Mouse (Mus musculus): Measurements from ENCODE around the gene Nmur1. TPM values are rescaled to one million over a fixed set of nuclear protein-coding genes. Genes with fewer than 3 reads are reported as not detected.
"Not testable (repeated sequence)": the region's sequence is repeated elsewhere in the genome, so short reads cannot be mapped to it uniquely, and the experiment has no call there.

The Nmur1 gene
- total RNA-seq, 2 experiments from 2014 or later = not detected

- DNase-seq = no peak
Measured at GRCm38 (mm10) chr1:86358229-86358905, 67.7 kb downstream of the Nmur1 start.

DNA sequence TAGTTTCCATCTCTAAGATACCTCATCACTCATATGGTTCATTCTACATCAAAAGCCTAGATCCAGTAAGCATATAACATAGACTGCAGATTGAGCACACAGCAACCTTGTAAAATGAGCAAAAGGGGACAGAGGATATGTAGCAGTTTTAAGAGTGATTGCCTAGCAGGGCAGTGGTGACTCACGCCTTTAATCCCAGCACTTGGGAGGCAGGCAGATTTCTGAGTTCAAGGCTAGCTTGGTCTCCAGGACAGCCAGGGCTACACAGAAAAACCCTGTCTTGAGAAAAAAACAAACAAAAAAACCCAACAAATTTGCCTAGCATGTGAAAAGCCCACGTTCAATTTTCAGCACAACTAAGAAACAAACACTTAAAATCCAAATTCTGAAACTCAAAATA lies 71.8 kb downstream of the Nmur1 start:
- no peak for DNase-seq

DNA sequence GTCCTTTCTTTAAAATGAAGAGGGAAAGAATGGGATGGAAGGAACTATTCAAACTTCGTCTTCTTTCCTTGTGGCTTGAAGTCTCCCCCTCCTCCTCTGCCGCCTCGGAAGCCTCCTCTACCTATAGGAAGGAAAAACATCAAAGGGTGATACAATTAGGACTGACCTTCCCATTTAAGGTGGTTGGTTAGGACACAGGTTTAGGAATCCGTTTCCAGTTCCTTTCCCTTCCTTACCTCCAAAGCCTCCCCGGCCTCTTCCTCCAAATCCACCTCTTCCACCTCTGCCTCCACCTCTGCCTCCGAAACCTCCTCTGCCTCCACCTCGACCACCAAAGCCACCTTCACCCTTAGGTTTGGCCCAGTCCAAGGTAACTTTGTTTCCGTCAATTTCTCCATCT lies 75.5 kb downstream of the Nmur1 start:
- DNase-seq = no peak

- DNase-seq = no peak
Measured at GRCm38 (mm10) chr1:86349696-86350095, 76.3 kb downstream of the Nmur1 start.

- no peak for DNase-seq
Measured at GRCm38 (mm10) chr1:86349201-86349600, 76.8 kb downstream of the Nmur1 start.

DNA sequence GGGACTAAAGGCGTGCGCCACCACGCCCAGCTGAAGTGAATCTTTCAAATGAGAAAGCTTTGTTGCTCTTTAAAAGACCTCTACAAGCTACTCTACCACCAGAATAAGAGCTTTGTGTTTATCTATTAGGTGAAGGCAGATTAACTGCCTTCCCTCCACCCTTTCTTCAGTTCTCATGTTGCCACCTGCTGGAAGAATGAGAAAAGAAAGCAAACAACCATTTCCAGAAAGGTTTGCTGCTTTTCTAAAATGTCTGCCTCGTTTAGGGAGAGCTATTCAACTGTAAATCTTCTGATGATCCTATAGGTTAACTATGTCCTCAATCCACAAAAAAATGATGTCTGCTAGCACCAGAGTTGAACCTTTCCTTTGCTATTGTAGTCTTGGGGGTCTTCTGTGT lies 77.2 kb downstream of the Nmur1 start:
- DNase-seq = no peak

DNA sequence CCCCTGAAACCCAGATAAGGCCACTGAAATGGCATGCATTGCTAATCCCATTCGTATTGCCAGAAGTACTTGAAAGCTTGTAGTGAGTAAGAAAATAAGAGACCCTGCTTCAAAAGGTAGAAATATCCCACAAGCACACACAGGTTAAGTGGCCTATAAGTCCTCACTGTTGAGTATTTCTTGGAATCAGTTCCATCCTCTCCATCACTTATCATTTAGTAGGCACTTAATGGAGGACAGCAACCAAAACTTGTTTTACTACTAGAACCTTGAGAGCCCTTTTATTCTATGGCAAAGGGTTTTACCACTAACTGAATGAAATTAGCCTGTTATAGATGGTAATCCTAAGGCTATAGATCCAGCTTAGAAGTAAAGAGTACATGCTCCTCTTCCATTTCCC lies 77.9 kb downstream of the Nmur1 start:
- DNase-seq = no peak

GRCm38 (mm10) chr1:86347716-86348045 lies 78.3 kb downstream of the Nmur1 start:
- no peak for DNase-seq

GRCm38 (mm10) chr1:86346851-86347715 lies 78.9 kb downstream of the Nmur1 start:
- DNase-seq = no peak

DNA sequence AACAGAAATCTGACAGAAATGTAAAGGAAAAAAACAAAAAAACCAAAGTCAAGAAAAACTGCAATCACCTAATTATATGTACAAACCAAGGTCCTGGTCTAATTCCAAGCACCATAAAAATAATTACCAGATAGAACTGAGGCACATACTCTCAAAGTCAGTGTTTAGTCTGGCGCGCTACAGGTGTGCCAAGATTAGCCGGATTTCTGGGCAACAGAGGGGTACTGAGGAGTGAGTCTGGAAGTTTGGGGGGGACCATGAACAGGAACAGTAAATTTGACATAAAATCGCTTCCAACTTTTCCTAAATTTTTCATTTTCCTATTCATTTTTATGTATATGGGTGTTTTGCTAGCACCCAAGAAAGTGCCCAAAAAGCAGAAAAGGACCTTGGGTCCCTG lies 80.1 kb downstream of the Nmur1 start:
- no peak for DNase-seq

DNA sequence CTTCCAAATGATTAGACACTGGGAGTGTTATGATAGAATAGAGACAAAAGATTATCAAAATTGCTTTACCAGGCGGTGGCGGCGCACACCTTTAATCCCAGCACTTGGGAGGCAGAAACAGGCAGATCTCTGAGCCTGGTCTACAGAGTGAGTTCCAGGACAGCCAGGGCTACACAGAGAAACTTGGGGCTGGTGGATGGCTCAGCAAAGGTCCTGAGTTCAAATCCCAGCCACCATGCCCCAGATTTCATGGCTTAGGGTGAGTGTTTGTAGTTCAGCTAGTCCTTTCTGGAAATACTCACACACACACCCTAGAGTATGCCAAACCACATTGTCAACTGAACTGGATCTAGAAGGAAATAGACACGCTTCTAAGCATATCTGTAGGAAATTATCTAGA lies 81.0 kb downstream of the Nmur1 start:
- no peak for DNase-seq

DNA sequence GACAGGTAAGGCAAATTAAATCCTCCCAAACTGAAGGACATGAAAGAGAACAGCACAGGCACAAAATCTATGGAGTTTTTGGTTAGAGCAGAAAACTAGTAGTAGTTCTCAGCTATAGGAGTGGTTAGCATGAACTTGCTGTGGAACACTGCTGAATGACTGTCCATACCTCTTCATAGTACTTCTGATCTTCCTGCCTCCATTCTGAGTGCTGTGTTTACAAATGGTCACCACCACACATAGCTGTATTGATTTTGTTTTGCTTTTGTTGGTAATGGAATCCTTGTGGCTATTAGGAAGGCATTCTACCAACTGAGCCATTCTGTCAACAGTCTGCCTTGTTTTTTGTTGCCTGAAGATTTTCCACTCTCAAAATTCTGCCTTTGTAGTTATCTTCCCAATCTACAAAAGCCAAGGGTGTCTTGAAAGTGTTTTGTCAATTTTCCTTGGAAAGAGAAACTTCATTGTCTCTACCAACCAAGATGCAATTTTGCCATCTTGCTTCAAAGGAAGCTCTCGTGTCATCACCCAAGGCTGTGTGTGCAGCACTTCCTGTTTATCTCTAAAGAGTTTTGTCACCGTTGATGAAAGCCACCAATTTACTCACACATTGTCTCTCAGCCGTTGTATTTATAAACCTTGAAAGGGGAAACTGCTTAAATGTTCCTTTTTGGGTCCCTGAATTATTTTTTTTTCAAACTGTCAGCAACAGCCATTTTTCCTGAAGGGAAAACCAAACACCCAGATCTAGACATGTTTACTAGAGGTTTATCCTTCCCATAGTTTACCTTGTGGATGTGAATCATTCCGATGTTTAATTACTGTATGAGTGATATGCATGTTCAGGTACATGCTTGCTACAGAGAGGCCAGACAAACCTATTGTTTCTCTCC lies 81.8 kb downstream of the Nmur1 start:
- DNase-seq = no peak

GRCm38 (mm10) chr1:86343087-86343645 lies 82.9 kb downstream of the Nmur1 start:
- DNase-seq = no peak

GRCm38 (mm10) chr1:86342371-86342770 lies 83.7 kb downstream of the Nmur1 start:
- DNase-seq = no peak

GRCm38 (mm10) chr1:86341096-86341495 lies 84.9 kb downstream of the Nmur1 start:
- DNase-seq = not testable (repeated sequence)

GRCm38 (mm10) chr1:86339156-86339812 lies 86.7 kb downstream of the Nmur1 start:
- DNase-seq = peak; percentile 85

DNA sequence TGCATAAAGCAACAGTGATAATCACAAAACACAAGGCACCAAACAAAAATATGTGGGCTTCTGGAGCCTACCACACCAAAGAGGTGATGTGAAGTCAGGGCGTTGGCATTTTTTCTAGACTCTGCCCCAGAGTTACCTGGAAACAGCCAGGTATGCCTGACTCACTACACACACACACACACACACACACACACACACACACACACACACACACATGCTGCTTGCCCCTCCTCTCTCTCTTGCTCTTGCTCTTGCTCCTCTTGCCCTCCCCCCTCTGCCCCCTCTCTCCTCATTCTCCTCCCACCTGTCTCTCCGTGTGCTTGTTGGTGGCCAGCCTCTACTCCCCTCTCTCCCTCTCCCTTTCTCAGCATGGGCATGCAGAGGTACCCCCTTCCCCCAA lies 89.7 kb downstream of the Nmur1 start:
- DNase-seq = no peak

Small RNAs within 50 kb of the gene (microRNA-seq; reads per million reads assigned to microRNA genes)
- gene mmu-mir-3535 = 24.7 to 34.2 reads per million in 2 experiments

Other genes with a start within 250 kb of the Nmur1 start
- gene B3gnt7, start 123.4 kb downstream of the Nmur1 start, total RNA-seq (2021) = 1 to 10 TPM in 1 of 2 experiments, under 1 TPM in 1; 0.98 to 1.1 TPM
- 100 to 1,000 TPM; 203 to 206 TPM for gene Ncl, start 66.8 kb downstream of the Nmur1 start, total RNA-seq (2021)
- not detected for gene Tex44, start 101 bp upstream of the Nmur1 start, total RNA-seq (2021)
- 100 to 1,000 TPM; 724 to 726 TPM for gene Ptma, start 100.5 kb upstream of the Nmur1 start, total RNA-seq (2021)
- gene Pde6d, start 156.4 kb upstream of the Nmur1 start, total RNA-seq (2021) = 10 to 100 TPM; 39.4 to 40.5 TPM
- gene Cops7b, start 156.7 kb upstream of the Nmur1 start, total RNA-seq (2021) = 10 to 100 TPM; 13.6 to 14.0 TPM
- under 1 TPM; 0.69 to 0.86 TPM for gene Nppc, start 244.3 kb upstream of the Nmur1 start, total RNA-seq (2021)

Data from heart, postnatal 4 days (tissue).